Mouse (Mus musculus): ENCODE data around the gene Hs6st1.

- TF ChIP-seq POLR2A (IDR thresholded peaks at IDR 0.05; ENCODE audit: extremely low read depth, insufficient read depth, low read length) (no peak), CTCF (IDR thresholded peaks at IDR 0.05; ENCODE audit: low read depth, low read length) (no peak)
These were observed 60.9 kb downstream of the Hs6st1 start for GRCm38 (mm10) chr1:36129126-36129525.
